Mouse (Mus musculus) gastrocnemius, adult 18-20 months (tissue): ENCODE data around the gene Dld. TPM values are rescaled to one million over a fixed set of nuclear protein-coding genes. Genes with fewer than 3 reads are reported as not detected.

ENCODE experiments used
- DNase-seq: peaks from one replicate; pipeline ENCODE4 v3.0.0; 2021; ENCODE audit warnings: low spot score
- long read RNA-seq, 2 experiments: library from polyadenylated mRNA; stranded (forward); transcript quantifications; one replicate each; pipeline ENCODE4 v2.0.0; 2021
- total RNA-seq, 2 experiments: library from RNA; stranded (reverse); gene quantifications; 2 replicates each; pipeline ENCODE4 v1.2.3; 2021

Gene Dld
- total RNA-seq = 100 to 1,000 TPM; 177 to 200 TPM
- long read RNA-seq, experiment 1, transcript Dld-201 (14 exons, 2,544 nt) = major isoform, 245 of 256 reads
- long read RNA-seq, experiment 1, partial matches to known transcripts = 5 of 256 reads
- long read RNA-seq, experiment 1, other reads (novel, unspliced or antisense) = 6 of 256 reads
- long read RNA-seq, experiment 2, transcript Dld-201 (14 exons, 2,544 nt) = major isoform, 190 of 209 reads
- long read RNA-seq, experiment 2, partial matches to known transcripts = 12 of 209 reads
- long read RNA-seq, experiment 2, other reads (novel, unspliced or antisense) = 7 of 209 reads

DNA sequence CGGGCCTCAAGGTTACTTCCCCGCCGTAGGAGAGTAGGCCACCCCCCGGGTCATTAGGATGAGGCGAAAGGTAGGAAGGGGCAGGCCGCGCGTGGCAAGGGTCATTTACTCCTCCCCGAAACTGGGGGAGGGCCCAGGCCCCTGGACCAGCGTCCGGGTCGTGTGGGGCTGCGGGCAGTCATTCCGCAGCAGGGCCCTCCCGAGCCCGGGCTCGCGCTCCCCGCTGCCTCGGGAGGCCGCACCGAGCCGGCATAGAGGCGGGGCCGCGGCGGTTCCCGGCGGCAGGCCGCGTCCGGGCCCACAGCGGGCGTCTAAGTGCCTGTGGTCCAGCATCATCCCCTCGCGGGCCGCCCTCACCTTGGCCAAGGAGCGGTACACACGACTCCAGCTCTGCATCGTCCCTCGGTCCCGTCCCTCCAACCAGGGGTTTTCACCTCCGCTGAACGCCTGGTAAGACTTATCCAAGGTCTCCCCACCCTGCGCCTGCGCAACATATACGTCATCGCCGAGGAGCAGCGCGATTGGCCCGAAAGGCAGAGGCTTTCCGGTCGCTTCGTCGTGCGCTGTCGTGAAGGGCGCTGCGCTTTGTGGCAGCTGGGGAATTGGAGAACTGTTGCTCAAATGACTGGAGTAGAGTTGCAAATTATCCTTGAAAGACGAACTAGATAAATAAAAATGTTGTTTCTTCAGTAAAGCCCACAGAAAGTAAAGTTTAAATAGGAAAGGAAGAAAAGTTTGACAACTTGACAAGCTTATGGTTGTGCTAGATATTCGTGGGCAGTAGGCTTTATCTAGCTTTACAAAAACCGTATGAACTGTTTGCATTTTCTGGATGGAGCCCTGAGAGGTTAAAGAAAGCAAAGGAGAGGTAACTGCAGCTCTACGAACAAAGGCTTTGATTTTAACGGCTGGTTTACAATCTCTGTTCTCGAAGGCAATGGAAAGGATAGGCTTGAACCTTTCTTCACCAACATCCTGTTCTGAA is at the start of gene Dld:
Gene Dld, minus strand, starts transcription at position 510 of the 985 bp plus-strand sequence.
- DNase-seq = peak; percentile 97

DNA sequence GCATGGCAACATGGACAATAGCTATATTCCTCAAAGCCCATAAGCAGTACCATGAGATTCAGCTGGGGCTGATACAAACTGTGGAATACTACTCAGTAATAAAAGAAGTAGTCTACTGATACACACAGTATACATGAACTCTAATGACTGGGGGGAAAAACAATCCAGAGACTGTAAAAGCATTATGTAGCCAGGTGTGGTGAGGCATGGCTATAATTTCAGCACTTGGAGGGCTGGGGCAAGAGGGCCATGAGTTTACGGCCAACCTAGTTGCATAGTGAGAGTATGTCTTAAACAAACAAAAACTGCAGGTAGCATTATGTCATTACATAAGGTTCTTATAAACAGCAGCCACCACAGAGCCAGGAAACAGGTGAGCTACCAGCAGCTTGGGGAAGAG is 49.6 kb upstream of the Dld start:
- no peak for DNase-seq

DNA sequence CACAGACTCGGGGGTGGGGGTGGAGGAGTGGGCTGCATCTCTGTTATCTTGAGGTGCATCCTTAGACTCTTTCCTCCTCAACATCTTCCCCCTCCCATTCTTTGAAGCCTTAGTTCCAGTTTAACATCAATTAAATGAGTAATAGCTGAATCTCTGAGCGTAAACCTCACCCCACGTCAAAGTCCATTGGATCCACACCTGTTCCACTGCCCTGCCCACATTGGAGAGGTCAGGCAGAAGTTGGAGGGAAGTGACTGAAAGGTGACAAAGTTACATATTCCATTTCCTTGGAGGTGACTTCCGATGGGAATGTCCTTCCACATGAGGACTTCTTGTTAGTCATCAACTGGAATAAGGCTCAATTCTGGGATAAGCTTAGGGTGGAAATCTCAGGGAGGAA is 46.5 kb upstream of the Dld start:
- no peak for DNase-seq

DNA sequence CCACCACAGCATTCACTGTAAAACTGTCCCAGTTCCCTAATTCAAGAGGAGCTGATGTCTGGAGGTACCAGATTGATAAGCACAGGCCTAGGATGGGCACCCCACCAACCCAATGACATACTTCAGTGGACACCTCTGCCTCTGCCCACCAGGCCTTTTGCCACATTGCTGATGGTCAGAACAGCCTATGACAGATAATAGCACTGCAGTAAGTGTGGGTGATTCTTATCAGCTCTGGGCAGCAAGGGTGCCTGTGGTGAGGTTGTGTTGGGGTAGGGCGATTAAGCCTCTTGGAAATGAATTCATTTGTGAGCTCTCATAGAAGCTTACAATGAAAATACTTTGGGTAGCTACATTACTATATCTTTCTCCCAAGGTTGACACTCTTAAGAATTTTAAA is 44.6 kb upstream of the Dld start:
- DNase-seq = no peak

DNA sequence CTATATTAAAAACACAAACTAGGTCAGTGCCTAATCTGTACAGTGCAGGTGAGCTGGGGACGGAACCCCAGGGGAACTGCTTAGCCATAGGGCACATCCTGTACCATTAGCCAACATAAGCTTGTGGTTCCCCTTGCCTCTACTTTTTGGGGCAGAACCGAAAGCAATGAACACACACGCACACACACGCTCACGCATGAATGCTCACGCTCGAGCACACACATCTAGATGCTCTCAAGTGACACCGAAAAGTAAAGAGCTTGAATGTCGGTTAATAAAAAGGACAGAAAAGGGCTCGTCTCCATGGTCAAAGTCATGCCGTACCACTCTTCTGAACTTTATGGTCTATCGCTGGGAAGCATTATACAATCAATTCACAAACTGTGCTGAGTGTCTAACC is 40.4 kb upstream of the Dld start:
- no peak for DNase-seq

DNA sequence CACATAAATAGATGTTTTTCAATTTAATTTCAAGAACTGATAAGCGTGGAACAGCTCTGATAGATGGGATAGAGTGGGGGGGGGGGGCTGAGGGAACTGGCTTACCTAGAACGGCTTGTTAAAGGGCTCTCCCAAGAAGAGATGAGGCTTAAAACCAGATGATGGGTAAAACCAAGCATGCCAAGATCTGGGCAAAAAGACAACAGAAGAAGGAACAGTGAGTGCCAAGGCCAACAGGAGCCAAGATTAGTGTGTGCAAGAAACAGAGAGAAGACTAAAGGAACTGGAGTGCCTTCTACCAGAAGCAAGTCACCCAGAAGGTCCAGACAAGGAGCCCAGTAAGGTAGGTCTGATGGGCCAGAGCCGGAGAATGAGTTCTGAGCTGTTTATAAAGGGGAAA is 39.3 kb upstream of the Dld start, which contains the start of gene Slc26a3:
Gene Slc26a3, plus strand, starts transcription at position 301 of the 400 bp plus-strand sequence.
- DNase-seq = no peak

DNA sequence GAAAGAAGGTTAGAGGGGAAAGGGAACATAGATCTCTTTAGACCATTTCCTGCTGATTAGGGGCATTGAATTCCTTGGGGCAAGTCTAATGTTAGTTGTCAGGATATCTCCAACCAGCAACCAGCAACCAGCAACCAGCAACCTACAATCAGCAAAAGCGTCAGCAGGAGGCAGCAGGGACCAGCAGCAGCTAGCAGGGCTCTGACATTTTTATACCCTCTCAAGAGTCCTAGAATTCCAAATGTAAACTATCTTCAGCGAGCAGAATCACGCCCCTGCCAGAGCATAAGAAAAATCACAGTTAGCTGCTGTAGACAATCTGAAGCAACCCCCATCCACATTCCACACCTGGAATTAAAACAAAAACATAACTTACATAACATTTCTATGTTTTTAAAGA is 36.0 kb upstream of the Dld start:
- DNase-seq = no peak

DNA sequence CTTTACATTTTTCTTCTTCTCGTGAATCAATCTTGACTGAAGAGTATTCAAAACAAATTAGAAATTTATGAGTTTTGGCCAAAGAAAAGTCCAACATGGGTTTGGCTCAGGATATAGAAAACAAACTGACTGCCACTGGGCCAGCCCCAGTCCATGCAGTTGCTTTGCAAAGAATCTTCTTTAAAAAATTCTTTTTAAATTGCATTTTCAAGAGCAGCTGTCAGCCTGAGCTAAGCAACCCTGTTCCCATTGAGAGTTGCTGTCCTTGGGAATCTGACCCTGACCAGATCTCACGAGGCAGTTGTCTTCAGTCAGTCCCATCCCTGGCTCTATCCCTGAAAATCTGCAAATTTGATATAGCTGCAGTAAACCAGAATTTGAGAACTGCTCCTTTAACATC is 31.2 kb upstream of the Dld start:
- no peak for DNase-seq

DNA sequence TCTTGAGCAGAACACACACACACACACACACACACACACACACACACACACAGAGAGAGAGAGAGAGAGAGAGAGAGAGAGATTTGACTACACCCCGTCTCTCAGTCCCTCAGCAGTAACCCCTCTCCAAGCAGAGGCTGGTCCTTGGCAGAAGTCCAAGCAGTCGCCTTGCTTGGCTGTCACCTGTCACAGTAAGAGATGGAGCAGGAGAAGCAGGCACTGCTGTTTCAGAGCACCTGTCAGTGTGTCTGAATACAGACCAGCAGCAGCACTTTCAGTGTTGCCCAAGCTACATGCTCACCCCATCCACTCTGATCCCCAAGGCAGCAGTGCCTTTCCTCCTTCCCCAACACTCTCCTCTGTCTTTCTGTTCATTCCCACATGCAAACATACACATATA is 29.6 kb upstream of the Dld start:
- no peak for DNase-seq

DNA sequence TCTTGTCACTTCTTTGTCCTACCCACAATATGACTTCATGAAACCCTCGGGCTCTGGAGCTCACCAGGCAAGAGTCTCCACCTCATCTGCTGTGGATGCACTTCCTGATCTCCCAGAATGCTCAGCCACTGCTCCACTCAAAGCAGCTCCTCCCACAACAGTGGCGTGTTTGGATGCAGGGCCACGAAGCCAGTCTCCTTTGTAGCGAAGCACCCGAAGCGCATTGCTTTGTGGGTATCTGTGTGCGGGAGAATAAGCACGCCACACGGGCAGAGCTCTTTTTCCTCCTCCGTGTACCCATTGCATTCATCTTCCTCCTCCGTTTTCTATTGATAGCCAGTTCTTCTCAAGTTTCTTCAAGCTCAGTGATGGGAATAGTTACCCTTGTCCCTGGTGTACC is 26.0 kb upstream of the Dld start:
- DNase-seq = no peak

DNA sequence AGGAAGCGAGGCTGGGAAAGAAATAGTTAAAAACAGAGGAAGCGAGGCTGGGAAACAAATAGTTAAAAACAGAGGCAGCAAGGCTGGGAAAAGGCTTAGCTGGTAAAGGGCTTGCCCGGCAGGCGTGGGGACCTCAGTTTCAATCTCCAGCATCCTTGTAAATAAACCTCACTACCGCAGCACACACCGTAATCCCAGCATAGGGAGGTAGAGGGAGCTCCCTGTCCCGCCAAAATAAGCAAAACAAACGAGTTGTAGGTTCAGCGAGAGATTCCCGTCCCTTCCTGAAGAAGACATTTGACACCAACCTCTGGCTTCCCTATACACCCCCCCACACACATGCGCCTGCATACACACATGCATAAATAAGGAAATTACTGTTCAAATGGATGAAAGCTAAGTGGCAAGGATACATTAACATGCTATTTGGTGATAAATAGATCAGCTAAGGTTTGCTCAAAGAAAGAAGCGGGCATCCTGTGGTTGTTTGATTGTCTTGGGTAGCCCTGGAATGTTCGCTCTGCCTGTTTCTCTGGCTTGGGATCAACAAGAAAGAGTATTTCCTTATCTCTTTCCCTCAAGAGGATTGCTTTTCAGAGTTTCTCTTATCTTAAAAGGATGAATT is 25.2 kb upstream of the Dld start:
- DNase-seq = no peak

DNA sequence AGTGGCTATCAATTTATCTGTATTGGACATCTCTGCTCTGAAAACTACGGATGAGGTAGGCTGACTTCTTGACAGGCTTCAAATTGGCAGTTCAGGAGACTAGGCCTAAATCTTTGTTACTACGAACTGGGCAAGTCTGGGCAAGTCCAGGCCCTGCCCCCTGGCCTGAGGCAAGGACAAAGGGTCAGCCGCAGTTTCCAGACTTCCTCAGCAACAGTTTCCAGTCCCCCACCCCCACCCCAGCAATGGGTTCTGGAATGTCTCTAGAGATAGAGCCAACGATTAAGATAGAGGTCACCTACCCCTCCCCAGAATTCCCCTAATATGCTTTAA is 24.0 kb upstream of the Dld start:
- DNase-seq = no peak

DNA sequence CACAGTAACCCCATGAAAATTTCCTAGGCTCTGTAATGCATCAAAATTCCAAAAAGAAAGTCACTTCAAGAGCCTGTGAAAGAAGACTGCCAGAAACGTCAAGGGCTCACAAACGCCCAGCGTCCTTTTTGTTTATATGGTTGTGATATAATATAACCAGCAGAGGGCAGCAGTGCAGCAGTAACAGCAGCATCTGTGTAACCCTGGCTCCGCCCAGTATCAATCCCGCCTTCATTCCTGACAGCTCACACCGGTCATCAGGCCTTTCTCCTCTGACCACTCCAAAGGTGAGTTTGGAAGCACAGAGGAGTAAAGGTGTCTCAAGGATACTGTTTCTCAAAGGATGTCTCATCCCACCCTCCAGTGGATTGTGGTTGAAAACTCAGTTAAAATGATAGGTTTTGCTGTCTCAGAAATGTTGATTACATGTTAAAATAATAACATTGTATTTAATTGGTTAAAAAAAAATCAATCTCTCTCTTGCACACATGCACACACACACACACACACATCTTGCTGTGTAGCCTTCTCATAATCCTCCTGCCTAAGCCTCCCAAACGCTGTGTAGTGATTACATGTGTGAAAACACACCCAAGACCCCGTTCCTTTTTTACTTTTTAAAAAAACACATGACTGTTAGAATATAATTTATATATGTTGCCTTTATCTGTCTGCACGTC is 23.5 kb upstream of the Dld start:
- peak; percentile 59 for DNase-seq

DNA sequence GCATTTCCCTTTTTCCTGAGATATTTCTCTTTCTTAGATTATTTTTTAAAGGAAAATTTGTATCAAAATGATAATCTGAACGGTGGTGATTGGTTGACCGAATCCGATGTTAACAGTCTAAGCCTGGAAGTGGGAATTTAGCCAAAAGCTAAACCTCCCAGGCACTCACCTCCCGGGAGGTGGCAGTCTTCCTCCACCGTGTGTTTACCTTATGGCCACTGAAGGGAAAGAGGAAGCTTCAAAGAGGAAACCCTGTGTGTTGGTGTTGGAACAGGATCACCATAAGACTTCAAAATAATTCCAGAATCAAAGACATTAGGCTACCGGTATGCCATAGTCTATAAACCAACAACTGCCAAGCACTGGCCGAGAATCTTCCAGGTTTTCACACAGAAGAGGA is 18.4 kb upstream of the Dld start:
- DNase-seq = no peak

DNA sequence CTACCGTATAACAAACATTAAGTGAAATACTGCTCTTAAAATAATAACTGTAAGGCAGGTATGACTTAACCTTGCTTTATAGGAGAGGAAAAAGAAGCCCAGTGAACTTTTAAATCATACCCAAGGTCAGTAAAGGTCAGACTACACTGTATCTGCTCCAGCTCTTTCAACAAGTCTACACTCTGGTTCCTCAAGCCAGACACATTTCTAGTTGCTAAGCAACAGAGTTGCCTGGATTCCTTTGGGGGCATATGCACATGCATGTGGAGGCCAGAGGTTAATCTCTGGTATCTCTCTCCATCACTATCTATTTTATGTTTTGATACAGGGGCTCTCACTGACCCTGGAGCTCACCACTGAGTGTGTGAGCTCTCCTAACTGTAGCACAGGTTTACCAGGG is 17.9 kb upstream of the Dld start:
- no peak for DNase-seq

DNA sequence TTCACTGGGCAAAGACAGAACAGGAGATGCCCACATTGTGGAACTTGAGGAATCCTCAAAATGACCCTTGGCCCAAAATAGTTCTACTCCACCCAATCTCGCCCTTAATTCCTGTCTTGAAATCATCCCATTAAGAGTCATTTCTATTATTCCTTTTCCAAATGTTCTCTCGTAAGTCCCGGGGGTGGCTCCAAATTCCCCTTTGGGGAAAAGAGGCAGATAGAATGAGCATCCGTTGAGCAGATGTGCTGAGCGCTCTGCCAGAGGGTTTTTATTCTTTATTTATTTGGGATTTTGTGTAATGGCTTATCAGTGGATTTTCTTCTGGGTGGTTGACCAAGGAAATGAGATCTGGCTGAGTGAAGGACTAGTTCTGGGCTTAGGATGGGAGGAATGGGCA is 16.5 kb upstream of the Dld start:
- peak; percentile 57 for DNase-seq

DNA sequence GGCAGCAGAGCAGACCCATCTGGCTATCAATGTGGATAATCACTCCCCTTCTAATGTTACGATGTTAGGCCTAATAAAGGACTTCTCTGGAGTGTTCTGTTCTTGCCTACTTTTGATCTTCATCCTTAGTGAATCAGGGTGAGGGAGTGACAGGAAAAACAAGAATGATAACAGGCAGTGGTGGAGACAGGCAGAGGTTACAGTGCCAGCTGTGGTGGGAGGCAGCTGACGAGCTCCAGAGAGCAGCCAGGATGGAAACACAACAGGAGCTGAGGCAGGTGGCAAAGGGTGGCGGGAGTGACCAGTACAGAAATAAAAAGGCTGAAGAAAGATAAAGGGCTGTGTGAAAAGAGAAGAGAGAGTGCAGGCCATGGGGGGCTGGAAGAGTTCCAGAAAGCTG is 15.2 kb upstream of the Dld start:
- no peak for DNase-seq

DNA sequence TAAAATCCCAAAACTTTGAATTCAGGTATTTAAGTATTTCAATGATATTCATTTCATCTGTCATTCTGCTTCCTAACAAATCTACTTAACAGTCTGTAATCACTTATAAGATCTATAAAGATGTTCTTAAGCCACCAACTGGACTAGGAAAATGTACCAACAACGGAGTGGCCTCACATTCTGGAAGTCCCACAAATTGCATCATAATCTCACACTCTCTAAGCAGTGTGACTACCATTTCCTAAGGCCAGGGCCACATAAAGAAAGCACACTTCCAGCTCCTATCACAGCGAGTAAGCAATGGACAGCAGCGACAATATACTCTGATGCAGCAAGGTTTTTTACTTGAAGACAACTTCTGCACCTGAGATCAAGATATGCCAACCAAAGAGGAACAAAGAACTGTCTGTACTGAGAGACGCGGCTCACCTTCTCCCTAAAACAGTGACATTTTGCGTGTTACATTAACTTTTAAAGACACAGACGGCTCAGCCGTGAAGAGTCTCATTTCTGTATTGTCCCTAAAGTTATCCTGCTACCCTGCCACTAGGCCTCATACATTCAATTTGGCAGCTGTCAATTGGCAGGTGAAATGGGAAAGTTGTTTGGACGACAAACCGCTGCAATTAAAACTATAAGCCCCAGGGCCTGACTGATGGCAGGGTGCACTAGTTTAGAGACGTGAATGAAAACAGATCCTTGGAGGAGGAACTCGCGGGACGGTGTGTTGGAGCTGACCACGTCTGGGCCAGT is 886 bp downstream of the Dld start:
- DNase-seq = no peak

DNA sequence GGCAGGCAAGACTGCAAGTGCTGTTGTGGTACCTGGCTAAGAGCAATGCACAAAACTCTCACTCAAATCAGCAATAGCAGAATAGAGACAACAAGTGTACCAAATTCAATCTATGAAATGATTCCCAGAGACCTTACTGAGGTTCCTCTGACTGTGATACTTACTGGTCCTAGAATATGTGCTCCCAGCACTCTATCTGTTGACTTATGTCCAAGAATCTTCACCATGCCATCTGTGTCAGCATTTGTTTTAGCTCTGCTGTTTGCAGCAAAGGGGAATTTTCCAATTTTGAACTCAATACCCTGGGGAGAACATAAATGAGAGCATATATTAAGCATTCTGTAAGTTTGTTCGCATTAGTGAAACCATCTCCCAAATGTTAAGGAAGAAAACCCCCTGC is 18.0 kb downstream of the Dld start:
- DNase-seq = no peak

DNA sequence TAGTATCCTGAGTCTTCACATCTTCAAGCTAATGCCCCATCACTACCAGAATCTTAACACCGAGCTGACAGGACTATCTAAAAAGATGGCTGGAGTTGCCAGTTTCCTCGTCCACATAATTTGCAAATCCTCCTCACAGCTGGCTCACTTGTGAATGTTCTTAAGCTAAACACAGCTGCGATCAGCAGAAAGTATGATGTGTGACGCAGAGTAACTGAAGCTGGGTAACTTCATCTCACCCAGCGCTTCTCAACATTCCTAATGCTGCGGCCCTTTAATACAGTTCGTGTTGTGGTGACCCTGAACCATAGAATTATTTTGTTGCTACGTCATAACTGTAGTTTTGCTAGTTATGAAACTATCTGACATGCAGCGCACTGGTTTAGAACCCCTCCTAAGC is 24.1 kb downstream of the Dld start:
- no peak for DNase-seq

DNA sequence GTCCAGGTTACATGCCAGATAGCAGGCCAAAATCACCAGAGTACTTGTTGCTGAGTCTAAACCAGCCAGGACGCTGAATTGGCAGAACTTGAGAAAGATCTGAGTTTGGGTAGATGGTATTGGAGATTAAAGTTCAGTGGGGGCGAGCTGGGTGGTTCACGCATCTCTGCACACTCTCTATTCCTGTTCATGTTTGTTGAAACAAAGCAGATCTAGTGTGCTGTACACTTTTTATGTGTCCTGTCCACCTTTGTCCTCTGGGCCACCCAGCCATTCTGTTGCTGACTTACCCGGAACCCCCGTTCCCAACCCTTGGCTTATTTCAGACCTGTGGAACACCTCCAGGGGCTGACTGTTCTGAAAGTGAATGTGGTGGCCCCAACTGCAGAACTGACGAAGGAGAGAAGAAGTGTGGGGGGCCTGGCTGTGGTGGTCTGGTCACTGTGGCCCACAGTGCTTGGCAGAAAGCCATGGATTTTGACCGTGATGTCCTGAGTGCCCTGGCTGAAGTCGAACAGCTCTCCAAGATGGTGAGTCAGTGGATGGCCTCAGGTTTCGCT is 28.0 kb downstream of the Dld start:
- DNase-seq = no peak
